Mouse (Mus musculus) embryonic fibroblast, embryonic 13.5 days (primary cell): ENCODE results near the gene Il15ra. TPM values are rescaled to one million over a fixed set of nuclear protein-coding genes. Genes with fewer than 3 reads are reported as not detected.

ENCODE experiments used
- H3K27ac ChIP-seq: 2 replicates; pipeline ENCODE4 v1.5.1; 2012; ENCODE audit warnings: low read length, control low read depth, inconsistent platforms; ENCODE audit not compliant: insufficient read depth
- H3K4me1 ChIP-seq: 2 replicates; pipeline ENCODE4 v1.6.1; 2011; ENCODE audit warnings: low read length; ENCODE audit not compliant: control insufficient read depth, insufficient read depth
- H3K4me3 ChIP-seq: 2 replicates; pipeline ENCODE4 v1.5.1; 2011; ENCODE audit warnings: mild to moderate bottlenecking, control low read depth, low read length; ENCODE audit not compliant: insufficient read depth
- CTCF ChIP-seq: IDR thresholded peaks from 2 replicates; pipeline ENCODE4 v1.5.1; 2011; ENCODE audit warnings: mild to moderate bottlenecking, control low read depth, low read length, moderate library complexity, borderline replicate concordance; ENCODE audit not compliant: insufficient read depth
- POLR2A ChIP-seq: IDR thresholded peaks from 2 replicates; pipeline ENCODE4 v1.6.1; 2011; ENCODE audit warnings: low read depth, mild to moderate bottlenecking, control low read depth, low read length, moderate library complexity
- polyA plus RNA-seq: library from polyadenylated mRNA; stranded (reverse); fragments of >200 nt; gene quantifications from 2 replicates; pipeline ENCODE4 v1.2.4, GENCODE M21; 2011; ENCODE audit warnings: low read depth; ENCODE audit not compliant: missing spikeins, insufficient read length

Il15ra gene
- 10.6 and 10.9 TPM in 2 replicates for polyA plus RNA-seq

DNA sequence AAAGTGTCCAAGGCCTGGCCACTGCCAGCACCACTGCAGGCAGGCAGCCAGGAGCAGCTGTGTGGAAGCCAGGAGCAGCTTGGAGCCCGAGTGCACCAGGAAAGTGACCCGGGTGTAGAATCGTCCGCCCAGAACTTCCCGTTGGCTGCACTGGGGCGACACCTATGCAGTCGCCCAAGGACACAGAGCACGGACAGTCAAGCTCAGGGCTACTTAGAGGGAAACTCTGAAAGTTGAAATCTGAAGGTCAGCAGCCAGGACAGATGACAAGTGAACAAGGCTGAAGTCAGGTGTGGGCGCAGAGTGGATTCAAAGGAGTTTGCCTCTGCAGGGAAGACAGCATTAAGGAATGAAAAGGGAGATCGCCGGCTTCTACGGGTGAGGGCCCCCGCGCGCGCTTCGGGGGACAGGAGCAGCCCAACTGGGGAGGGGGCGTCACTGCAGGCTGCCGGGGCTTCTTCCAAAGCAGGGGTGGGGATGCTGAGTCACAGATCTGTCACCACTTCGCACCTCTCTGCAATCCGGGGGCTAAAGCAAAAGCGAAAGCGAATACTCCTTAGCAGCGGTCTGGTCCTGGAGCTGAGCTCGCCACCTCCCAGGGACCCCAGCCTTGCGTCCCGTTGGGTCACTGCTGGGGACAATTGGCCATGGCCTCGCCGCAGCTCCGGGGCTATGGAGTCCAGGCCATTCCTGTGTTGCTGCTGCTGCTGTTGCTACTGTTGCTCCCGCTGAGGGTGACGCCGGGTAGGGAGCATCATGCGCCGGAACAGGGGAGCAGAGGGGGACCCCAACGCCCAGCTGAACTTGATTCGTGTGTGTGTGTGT, at the start of gene Il15ra:
Gene Il15ra (plus strand): TSS at position 90 of the 825 bp plus-strand sequence.
- H3K27ac ChIP-seq, result peak within 1 kb of the TSS; percentile 14; the same call in 1 of the 2 replicates
- peaks cover 7% of the 10 kb centered on the region; the same call in 1 of the 2 replicates for H3K4me1 ChIP-seq
- TF ChIP-seq POLR2A (0 out of 2 replicates have a peak, but pooled peaks have one; percentile 38), CTCF (no peak)
- peak within 1 kb of the TSS; percentile 73 for H3K4me3 ChIP-seq

DNA sequence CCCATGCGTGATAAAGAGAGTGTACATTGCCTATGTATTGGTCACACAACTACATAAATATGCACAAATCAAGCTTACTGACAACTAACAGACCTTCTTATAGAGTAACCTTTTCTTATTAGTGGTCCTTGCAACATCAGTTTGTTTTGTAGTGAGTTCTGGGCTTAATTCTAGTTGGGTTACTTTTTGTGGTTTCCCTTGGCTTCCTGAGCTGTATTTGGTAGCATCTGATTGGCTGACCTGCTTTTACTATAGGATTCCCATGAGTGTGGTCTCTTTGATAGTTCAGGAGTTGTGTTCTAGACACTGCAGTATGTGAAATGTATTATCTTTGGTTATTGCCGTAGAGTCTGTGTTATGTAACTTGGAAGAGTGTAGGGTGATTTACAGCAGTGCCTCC, 47.5 kb upstream of the Il15ra start:
- TF ChIP-seq POLR2A (no peak), CTCF (no peak)
- no peak overlapping the region for H3K27ac ChIP-seq
- H3K4me1 ChIP-seq, result no peaks in the 10 kb centered on the region; the same call in 1 of the 2 replicates
- no peak overlapping the region for H3K4me3 ChIP-seq

DNA sequence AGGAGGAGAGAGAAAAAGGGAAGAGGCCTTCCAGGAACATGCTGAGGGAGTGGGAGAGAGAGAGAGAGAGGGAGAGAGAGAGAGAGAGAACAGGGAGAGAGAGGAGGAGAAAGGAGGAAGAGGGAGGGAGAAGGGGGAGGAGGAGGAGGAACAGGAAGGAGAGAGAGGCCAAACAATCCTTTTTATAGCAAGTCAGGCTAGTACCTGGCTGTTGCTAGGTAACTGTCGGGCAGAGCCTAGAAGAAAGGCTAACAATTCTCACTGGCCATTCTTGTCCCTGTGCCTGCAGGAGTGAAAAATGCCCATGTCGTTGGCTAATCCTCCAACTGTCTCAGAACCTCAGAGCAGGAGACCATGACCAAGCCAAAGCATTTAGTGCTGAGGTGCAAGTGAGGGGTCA, 45.8 kb upstream of the Il15ra start:
- H3K4me1 ChIP-seq, result no peaks in the 10 kb centered on the region; the same call in 1 of the 2 replicates
- H3K27ac ChIP-seq, result no peak overlapping the region
- no peak overlapping the region for H3K4me3 ChIP-seq
- TF ChIP-seq CTCF, result no peak
- no peak for TF ChIP-seq POLR2A

DNA sequence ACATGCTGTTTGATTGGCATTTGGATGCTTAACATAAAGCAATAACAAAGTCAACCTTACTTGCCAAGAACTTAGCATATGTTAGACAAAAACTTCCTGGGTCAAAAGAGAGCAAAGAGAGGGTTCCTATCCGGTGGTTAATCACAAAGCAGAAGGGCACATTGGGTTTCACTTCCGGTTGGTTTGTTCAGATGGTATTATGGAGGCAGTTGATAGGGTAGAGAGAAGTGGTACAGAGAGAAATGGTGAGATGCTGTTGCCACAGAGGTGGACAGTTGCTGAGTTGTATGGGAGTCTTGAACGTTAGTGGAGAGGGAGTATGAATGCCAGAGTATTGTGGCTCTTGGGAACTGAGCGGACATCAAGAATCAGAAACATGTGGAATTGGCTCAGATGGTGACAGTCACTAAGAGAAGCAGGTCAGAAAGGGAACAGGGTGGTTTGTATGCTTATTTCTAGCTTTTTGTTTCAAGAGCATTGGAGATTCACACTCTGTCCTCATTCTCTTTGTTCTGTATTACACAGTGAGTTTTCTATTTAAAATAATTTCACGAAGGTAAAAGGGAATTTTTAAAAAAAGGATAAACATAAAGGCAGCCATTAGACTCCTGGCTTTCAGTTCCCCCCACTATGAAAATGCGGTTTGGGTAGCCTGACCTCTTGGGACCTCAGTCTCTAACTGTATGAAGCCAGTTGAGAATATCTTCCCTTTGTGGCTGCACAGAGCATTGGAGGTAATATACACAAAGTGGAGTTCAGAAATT, 42.8 kb upstream of the Il15ra start:
- no peak for TF ChIP-seq CTCF
- no peak for TF ChIP-seq POLR2A
- H3K27ac ChIP-seq, result no peak overlapping the region
- no peak overlapping the region for H3K4me3 ChIP-seq
- no peaks in the 10 kb centered on the region; the same call in 1 of the 2 replicates for H3K4me1 ChIP-seq

DNA sequence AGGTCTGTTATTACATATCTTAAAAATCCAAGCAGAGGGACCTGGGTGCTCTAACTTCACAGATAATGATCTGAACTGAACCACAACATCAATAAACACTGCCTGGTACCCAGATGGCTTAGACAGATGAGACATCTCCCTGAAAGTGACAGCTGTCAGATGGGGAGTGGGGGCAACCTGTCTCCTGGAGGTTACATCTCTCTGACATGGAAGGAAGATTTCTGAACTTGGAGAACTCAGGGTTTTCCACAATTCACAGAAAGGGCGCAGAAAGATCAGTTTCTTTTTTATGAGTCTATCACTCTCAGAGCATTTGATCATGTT, 42.2 kb upstream of the Il15ra start:
- Histone ChIP-seq H3K4me1 (no peaks in the 10 kb centered on the region; the same call in 1 of the 2 replicates), H3K27ac (no peak overlapping the region), H3K4me3 (no peak overlapping the region)
- no peak for TF ChIP-seq POLR2A
- TF ChIP-seq CTCF, result no peak

DNA sequence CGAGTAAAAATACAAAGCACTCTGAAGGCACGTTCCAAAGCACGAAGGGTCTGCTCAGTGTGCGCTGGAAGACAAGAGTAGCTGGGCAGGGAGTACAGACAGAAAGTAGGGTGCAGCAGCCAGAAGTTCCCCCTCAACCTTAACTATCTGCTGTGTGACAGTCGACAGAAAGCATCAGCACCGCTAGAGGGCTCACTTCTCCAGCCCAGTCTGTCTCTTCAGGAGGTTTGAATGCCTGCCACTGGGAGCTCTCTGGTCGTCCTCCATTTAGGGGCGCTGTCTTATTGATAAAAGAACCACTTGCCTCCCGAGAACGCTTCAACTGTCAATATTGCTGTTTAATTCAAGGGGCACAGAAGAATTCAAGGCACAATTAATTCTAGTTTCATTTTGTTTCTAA, 41.1 kb upstream of the Il15ra start:
- Histone ChIP-seq H3K4me3 (no peak overlapping the region), H3K27ac (no peak overlapping the region), H3K4me1 (no peaks in the 10 kb centered on the region; the same call in 1 of the 2 replicates)
- no peak for TF ChIP-seq POLR2A
- peak; percentile 76; the same call in 1 of the 2 replicates for TF ChIP-seq CTCF

DNA sequence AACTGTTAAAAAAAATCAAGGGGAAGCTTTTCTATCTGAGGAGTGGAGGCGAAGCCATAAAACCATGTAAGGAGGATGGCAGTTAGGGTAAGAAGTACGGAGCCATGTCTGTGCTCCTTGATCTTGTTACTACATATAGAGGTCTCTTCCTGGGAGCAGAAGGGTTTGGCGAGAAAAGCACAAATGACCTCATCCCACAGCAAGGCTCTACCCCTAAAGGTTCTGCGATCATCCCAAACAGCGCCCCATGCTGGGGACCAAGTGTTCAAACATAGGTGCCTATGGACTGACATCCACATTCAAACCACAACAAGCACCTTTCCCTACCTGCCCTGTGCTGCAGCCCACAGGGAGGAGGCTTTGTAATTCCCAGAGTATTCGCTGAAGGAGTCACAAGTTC, 40.7 kb upstream of the Il15ra start:
- no peak for TF ChIP-seq POLR2A
- no peak for TF ChIP-seq CTCF
- Histone ChIP-seq H3K27ac (no peak overlapping the region), H3K4me1 (no peaks in the 10 kb centered on the region; the same call in 1 of the 2 replicates), H3K4me3 (no peak overlapping the region)

DNA sequence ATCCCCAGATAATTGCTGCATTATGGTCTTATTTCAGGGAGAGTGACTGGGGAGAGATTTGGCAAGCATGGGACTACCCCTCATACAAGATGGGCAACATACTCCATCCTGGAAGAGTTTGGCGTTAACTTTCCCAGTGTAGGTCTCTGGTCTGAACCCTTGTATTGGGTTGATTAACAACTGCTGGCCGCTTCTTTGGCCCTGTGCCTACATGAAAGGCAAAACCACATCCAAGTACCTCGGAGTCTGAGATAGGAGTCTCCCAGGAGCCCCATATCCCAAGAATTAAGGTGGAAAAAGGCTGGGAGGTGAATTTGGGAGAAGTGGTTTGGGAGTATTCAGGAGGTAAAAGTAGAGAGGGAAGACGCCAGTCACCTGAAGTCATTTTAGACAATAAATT, 40.3 kb upstream of the Il15ra start:
- Histone ChIP-seq H3K27ac (no peak overlapping the region), H3K4me1 (no peaks in the 10 kb centered on the region; the same call in 1 of the 2 replicates), H3K4me3 (no peak overlapping the region)
- TF ChIP-seq POLR2A (no peak), CTCF (no peak)

DNA sequence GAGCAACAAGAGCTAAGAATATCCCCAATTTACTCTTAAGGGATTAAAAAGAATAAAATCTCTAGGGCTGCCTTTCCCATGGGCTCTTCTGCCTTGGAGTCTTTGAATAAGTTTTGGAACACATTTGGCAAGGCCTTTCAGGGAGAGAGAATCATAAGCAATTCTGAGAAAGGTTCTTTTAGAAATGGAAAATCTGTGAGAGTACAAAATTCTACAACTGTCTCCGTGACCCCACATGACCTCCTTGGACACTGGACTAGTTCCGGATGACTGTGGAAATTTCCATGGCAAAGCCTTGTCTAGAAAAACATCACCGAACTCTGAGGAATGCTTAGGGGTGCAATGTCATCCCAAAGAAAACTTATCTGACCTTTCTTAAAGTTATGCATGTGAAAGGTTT, 39.8 kb upstream of the Il15ra start:
- H3K4me3 ChIP-seq, result no peak overlapping the region
- TF ChIP-seq POLR2A (no peak), CTCF (no peak)
- H3K4me1 ChIP-seq, result no peaks in the 10 kb centered on the region; the same call in 1 of the 2 replicates
- H3K27ac ChIP-seq, result no peak overlapping the region

DNA sequence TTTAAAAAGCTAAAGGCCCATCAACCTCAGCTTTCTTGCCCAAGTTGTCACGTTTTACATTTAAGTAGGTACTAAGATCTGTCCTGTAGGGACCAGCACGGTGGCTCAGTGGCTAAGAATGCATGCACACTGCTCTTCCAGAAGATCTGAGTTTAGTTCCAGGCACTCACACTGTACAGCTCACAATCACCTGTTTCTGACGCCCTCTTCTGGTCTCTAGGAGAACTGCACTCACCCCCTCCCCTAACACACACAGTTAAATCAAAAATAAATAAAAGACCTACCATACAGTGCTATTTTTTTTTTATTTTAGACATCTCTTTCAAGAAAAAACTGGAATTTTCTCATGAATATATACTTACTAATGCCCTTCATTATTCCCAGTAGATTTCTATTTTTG, 32.9 kb upstream of the Il15ra start:
- no peak overlapping the region for H3K27ac ChIP-seq
- no peaks in the 10 kb centered on the region for H3K4me1 ChIP-seq
- TF ChIP-seq POLR2A (no peak), CTCF (no peak)
- no peak overlapping the region for H3K4me3 ChIP-seq
